Mouse (Mus musculus): ENCODE data around the gene Ubash3b. TPM values are rescaled to one million over a fixed set of nuclear protein-coding genes. Genes with fewer than 3 reads are reported as not detected.
A peak's percentile ranks its signal among the peaks of the same experiment; 100 is the strongest.

The Ubash3b gene
- 3.4 TPM in 2 replicates for polyA plus RNA-seq (2015; fragmentation: Nextera tagmentation; extraction: Ambion mirVana)

GRCm38 (mm10) chr9:41161413-41161812 lies at the start of gene Ubash3b:
Gene Ubash3b (minus strand): TSS chr9:41161697.
- WGBS = 73% methylated on average over 6 of the region's 6 CpGs
- H3K4me1 ChIP-seq (ENCODE audit: control insufficient read depth, insufficient read depth, low read length) = peaks cover 10% of the 10 kb centered on the region
- H3K9ac ChIP-seq (ENCODE audit: low read depth, low read length) = no peak within 1 kb of the TSS
- peaks cover 4% of the 10 kb centered on the region; the same call in 1 of the 2 replicates for H3K27me3 ChIP-seq (replicated peaks; ENCODE audit: control insufficient read depth, insufficient read depth, low read length)
- H3K36me3 ChIP-seq (ENCODE audit: control insufficient read depth, insufficient read depth, low read length) = no peaks in the 10 kb centered on the region
- no peak within 1 kb of the TSS for H3K4me3 ChIP-seq (ENCODE audit: low read length)
- no peak for ATAC-seq
- H3K4me2 ChIP-seq (ENCODE audit: low read depth, low read length) = no peak within 1 kb of the TSS
- 0 out of 2 replicates have a peak, but pooled peaks cover 3% of the 10 kb centered on the region for H3K9me3 ChIP-seq (ENCODE audit: control insufficient read depth, low read length)
- H3K27ac ChIP-seq (ENCODE audit: low read length) = no peak within 1 kb of the TSS

GRCm38 (mm10) chr9:41207130-41208104 lies 45.9 kb upstream of the Ubash3b start:
- H3K27ac ChIP-seq (ENCODE audit: low read length) = peak overlapping the region; percentile 84

GRCm38 (mm10) chr9:41206717-41207116 lies 45.2 kb upstream of the Ubash3b start:
- Histone ChIP-seq H3K9ac (ENCODE audit: low read depth, low read length) (peak overlapping the region; percentile 19; the same call in 1 of the 2 replicates), H3K27me3 (replicated peaks; ENCODE audit: control insufficient read depth, insufficient read depth, low read length) (no peaks in the 10 kb centered on the region), H3K4me1 (ENCODE audit: control insufficient read depth, insufficient read depth, low read length) (peaks cover 5% of the 10 kb centered on the region), H3K27ac (ENCODE audit: low read length) (no peak overlapping the region), H3K36me3 (ENCODE audit: control insufficient read depth, insufficient read depth, low read length) (no peaks in the 10 kb centered on the region), H3K4me3 (ENCODE audit: low read length) (no peak overlapping the region), H3K9me3 (ENCODE audit: control insufficient read depth, low read length) (no peaks in the 10 kb centered on the region), H3K4me2 (ENCODE audit: low read depth, low read length) (no peak overlapping the region)
- no peak for ATAC-seq
- WGBS = 83% methylated on average over 12 of the region's 12 CpGs

More at GRCm38 (mm10) chr9:41207130-41208104, 45.9 kb upstream of the Ubash3b start:
- Histone ChIP-seq H3K4me2 (ENCODE audit: low read depth, low read length) (peak overlapping the region; percentile 49), H3K27me3 (replicated peaks; ENCODE audit: control insufficient read depth, insufficient read depth, low read length) (no peaks in the 10 kb centered on the region), H3K36me3 (ENCODE audit: control insufficient read depth, insufficient read depth, low read length) (no peaks in the 10 kb centered on the region), H3K9me3 (ENCODE audit: control insufficient read depth, low read length) (no peaks in the 10 kb centered on the region), H3K9ac (ENCODE audit: low read depth, low read length) (peak overlapping the region; percentile 61; the same call in 1 of the 2 replicates), H3K4me1 (ENCODE audit: control insufficient read depth, insufficient read depth, low read length) (peaks cover 12% of the 10 kb centered on the region), H3K4me3 (ENCODE audit: low read length) (peak overlapping the region; percentile 37)
- peak; percentile 96 for ATAC-seq
- 8% methylated on average over 28 of the region's 28 CpGs for WGBS

- Histone ChIP-seq H3K27ac (ENCODE audit: low read length) (no peak overlapping the region), H3K36me3 (ENCODE audit: control insufficient read depth, insufficient read depth, low read length) (no peaks in the 10 kb centered on the region), H3K9ac (ENCODE audit: low read depth, low read length) (no peak overlapping the region), H3K27me3 (replicated peaks; ENCODE audit: control insufficient read depth, insufficient read depth, low read length) (no peaks in the 10 kb centered on the region), H3K4me1 (ENCODE audit: control insufficient read depth, insufficient read depth, low read length) (0 out of 2 replicates have a peak, but pooled peaks cover 3% of the 10 kb centered on the region), H3K4me3 (ENCODE audit: low read length) (no peak overlapping the region), H3K9me3 (ENCODE audit: control insufficient read depth, low read length) (no peaks in the 10 kb centered on the region), H3K4me2 (ENCODE audit: low read depth, low read length) (no peak overlapping the region)
- ATAC-seq = no peak
- WGBS = 63% methylated on average over 3 of the region's 3 CpGs
Observed at GRCm38 (mm10) chr9:41205267-41205666, 43.8 kb upstream of the Ubash3b start.

- H3K4me2 ChIP-seq (ENCODE audit: low read depth, low read length) = no peak overlapping the region
- H3K4me3 ChIP-seq (ENCODE audit: low read length) = no peak overlapping the region
- H3K4me1 ChIP-seq (ENCODE audit: control insufficient read depth, insufficient read depth, low read length) = no peaks in the 10 kb centered on the region
- H3K9me3 ChIP-seq (ENCODE audit: control insufficient read depth, low read length) = no peaks in the 10 kb centered on the region
- no peaks in the 10 kb centered on the region for H3K36me3 ChIP-seq (ENCODE audit: control insufficient read depth, insufficient read depth, low read length)
- H3K9ac ChIP-seq (ENCODE audit: low read depth, low read length) = no peak overlapping the region
- no peak for ATAC-seq
- H3K27ac ChIP-seq (ENCODE audit: low read length) = no peak overlapping the region
- WGBS = 82% methylated on average over 22 of the region's 22 CpGs
- no peaks in the 10 kb centered on the region for H3K27me3 ChIP-seq (replicated peaks; ENCODE audit: control insufficient read depth, insufficient read depth, low read length)
Observed at GRCm38 (mm10) chr9:41199456-41200252, 38.2 kb upstream of the Ubash3b start.

- Histone ChIP-seq H3K9me3 (ENCODE audit: control insufficient read depth, low read length) (no peaks in the 10 kb centered on the region), H3K9ac (ENCODE audit: low read depth, low read length) (no peak overlapping the region), H3K4me1 (ENCODE audit: control insufficient read depth, insufficient read depth, low read length) (no peaks in the 10 kb centered on the region), H3K27me3 (replicated peaks; ENCODE audit: control insufficient read depth, insufficient read depth, low read length) (no peaks in the 10 kb centered on the region), H3K4me3 (ENCODE audit: low read length) (no peak overlapping the region), H3K36me3 (ENCODE audit: control insufficient read depth, insufficient read depth, low read length) (no peaks in the 10 kb centered on the region), H3K4me2 (ENCODE audit: low read depth, low read length) (no peak overlapping the region), H3K27ac (ENCODE audit: low read length) (no peak overlapping the region)
- no peak for ATAC-seq
- WGBS = 73% methylated on average over 12 of the region's 12 CpGs
Observed at GRCm38 (mm10) chr9:41198501-41199265, 37.2 kb upstream of the Ubash3b start.

GRCm38 (mm10) chr9:41195742-41196311 lies 34.3 kb upstream of the Ubash3b start:
- Histone ChIP-seq H3K4me1 (ENCODE audit: control insufficient read depth, insufficient read depth, low read length) (no peaks in the 10 kb centered on the region), H3K27me3 (replicated peaks; ENCODE audit: control insufficient read depth, insufficient read depth, low read length) (no peaks in the 10 kb centered on the region), H3K36me3 (ENCODE audit: control insufficient read depth, insufficient read depth, low read length) (no peaks in the 10 kb centered on the region), H3K4me2 (ENCODE audit: low read depth, low read length) (no peak overlapping the region), H3K27ac (ENCODE audit: low read length) (no peak overlapping the region), H3K9ac (ENCODE audit: low read depth, low read length) (no peak overlapping the region), H3K4me3 (ENCODE audit: low read length) (no peak overlapping the region), H3K9me3 (ENCODE audit: control insufficient read depth, low read length) (no peaks in the 10 kb centered on the region)
- 84% methylated on average over 10 of the region's 10 CpGs for WGBS
- ATAC-seq = no peak

GRCm38 (mm10) chr9:41191651-41192210 lies 30.2 kb upstream of the Ubash3b start:
- no peak overlapping the region for H3K27ac ChIP-seq (ENCODE audit: low read length)
- no peak overlapping the region for H3K4me3 ChIP-seq (ENCODE audit: low read length)
- no peaks in the 10 kb centered on the region for H3K36me3 ChIP-seq (ENCODE audit: control insufficient read depth, insufficient read depth, low read length)
- no peaks in the 10 kb centered on the region for H3K9me3 ChIP-seq (ENCODE audit: control insufficient read depth, low read length)
- no peak overlapping the region for H3K9ac ChIP-seq (ENCODE audit: low read depth, low read length)
- ATAC-seq = no peak
- no peaks in the 10 kb centered on the region for H3K27me3 ChIP-seq (replicated peaks; ENCODE audit: control insufficient read depth, insufficient read depth, low read length)
- no peak overlapping the region for H3K4me2 ChIP-seq (ENCODE audit: low read depth, low read length)
- no peaks in the 10 kb centered on the region for H3K4me1 ChIP-seq (ENCODE audit: control insufficient read depth, insufficient read depth, low read length)
- WGBS = 73% methylated on average over 9 of the region's 9 CpGs

All from intestine, embryonic 16.5 days (tissue).